Mouse (Mus musculus) brain, embryonic 18.5 days (tissue): ENCODE measurements around the gene Osbpl10.
"Not testable (repeated sequence)": the region's sequence is repeated elsewhere in the genome, so short reads cannot be mapped to it uniquely, and the experiment has no call there.

ENCODE experiments used
- DNase-seq: peaks from one replicate; pipeline ENCODE4 v3.0.0-alpha.2; 2012; ENCODE audit warnings: low read depth, low spot score

The Osbpl10 gene

DNA sequence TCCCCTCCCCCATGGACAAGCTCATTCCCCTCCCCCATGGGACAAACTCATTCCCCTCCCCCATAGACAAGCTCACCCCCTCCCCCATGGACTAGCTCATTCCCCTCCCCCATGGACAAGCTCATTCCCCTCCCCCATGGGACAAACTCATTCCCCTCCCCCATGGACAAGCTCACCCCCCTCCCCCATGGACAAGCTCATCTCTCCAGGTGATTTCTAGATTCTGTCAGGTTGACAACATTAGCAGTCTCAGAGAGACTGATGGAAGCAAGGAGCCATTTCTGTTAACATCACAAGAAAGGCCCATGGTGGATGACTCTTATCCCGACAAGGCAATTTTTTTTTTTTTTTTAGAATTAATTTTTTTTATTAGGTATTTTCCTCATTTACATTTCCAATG is 52.7 kb downstream of the Osbpl10 start:
- not testable (repeated sequence) for DNase-seq

DNA sequence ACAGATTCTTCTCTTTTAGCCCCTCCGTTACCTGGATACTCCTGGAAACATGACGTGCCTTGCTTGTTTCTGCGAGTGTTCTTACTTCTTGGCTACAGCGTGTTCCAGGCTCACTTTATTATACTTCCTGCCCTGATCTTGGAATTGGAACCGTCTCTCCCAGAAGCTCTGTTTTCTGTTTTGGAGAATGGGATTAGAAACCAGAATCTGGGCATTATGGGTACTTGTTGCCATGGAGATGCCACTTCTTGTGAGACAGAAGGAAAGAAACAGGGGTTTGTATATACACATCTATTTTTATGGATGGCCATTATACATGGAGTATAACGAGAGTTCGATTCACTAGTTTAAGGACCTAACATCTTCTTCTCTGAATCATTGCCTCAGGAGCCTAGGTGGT is 54.4 kb downstream of the Osbpl10 start:
- no peak for DNase-seq

DNA sequence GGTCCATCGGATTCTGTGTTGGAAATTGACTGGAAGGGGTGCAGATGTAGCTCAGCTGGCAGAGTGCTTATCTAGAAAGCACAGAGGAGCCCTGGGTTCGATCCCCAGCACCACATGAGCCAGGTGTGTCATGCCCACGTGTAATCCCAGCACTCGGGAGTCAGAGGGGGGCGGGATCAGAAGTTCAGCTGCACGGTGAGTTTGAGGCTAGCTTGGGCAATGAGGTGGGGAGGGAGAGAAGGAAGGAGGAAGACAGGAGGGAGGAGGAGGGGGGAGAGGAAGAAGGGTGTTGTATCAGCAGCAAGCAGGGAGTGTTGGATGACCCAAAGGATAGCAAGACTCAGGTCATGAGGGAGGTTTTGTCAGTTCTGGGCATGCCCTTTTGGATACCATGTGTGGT is 55.9 kb downstream of the Osbpl10 start:
- no peak for DNase-seq

DNA sequence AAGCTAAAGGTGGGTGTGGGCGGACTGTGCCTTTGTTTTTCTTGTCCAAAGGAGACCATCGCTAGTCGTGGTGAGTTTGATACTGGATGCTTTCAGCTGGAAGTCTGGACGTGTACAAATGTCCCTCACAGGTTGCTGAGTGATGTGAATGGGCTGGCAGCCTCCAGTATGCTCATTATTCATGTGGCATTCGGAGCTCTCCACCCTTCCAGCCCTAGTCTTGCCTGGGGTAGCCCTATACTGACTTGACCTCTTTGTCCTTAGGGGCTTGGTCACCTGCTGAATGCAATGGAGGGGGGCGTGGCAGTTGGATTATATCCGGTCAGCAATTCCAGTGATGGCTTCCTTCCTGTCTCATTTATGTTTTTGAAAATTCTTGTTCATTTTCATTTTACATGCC is 56.4 kb downstream of the Osbpl10 start:
- DNase-seq, result no peak

DNA sequence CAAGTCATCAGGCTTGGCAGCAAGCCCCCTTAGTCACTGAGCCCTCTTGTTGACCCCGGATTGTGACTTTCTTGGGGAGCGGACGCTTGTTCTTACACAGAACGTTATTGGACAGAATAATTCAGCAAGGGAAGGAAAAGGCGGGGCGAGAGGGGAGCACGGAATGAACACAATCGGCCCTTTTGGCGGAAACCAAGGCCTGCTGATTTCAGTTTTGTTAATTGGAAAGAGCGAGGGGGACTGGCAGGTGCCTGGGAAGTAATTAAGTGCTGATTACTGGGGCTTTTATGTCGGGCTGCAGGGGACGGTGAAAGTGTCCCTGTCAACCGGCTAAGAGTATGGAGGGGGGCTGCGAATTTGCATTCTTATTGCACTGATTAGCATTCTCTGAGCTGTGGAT is 59.8 kb downstream of the Osbpl10 start:
- no peak for DNase-seq

DNA sequence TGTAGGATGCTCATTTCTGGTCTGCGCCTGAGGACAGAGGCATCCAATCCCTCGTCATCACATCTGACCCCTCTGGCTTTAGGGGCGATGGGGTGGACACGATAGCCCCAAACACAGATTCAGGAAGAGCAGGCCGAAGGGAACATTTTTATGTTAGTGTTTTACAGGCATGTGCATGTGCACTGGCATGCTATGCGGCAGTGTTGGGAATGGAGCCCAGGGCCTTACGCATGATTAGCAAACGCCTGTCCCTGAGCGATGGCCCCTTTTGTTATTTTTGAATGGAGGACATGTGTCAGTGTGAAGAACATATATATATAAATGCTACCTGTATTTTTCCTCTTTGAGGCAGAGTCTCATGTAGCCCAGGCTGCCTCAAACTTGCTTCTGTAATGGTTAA is 60.3 kb downstream of the Osbpl10 start:
- no peak for DNase-seq

DNA sequence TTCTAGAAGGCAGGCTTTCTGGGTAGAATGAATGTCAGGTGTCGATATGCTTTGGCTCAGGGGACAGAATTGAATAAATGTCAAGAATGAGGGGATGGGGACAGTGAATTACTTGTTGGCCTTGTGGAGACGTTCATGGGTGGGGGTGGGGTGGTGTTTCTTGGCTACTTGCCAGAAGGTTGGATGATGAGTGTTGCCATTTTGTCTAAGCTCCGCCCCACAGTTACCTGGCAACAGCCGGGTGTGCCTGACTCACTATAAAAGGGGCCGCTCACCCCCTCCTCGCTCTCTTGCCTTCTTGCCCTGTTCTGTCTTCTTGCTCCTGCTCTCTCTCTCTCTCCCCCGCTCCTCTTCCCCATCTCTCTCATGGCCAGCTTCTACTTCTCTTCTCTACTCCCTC is 60.9 kb downstream of the Osbpl10 start:
- DNase-seq, result no peak

DNA sequence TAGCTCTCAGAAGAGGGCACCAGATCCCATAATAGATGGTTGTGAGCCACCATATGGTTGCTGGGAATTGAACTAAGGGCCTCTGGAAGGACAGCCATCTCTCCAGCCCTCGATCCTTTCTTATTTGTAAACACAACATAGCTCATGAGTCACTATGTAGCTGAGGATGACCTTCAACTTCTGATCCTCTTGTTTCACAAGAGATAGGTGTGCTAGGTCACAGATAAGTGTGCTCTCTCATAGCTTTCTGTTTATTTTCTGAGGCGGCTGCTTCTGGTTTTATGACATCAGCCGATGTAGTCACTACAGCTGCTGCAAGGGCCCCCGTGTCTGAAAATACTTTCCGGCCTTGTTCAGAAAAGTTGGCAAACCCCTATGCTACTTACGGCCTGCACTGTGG is 64.2 kb downstream of the Osbpl10 start:
- no peak for DNase-seq

DNA sequence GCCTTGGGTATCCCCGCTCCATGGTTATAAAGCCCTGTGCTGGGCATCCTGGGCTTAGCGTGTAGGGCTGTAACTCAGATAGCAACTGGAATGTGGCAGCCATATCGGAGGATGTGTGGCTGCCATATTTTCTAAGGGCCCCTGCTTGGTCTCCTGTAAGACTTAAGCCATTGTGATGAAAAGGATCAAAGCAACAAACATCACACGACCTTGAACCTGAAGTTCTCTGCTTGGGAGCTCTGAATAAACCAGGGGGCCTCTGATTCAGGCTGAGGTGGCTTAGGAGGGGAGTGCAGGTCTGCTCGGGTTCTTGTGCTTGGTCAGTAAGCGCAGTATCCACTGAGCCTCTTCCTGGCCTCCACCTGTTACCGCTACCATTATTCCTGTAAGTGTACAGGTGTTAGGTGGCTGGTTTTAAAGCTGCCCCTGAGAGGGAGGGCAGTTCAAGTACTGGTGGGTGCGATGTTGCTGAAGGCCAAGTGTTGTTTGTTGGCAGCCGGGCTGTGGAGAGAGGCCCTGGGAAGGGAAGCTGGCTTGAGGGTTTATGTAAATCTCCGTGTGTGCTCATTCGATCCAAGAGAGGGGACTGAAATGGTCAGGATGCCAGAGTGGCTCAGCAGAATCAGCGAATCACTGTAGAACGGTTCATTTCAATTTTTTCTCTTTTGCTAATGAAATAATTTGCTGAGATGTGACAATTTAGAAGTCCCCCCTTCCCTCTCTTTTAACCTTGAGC is 64.8 kb downstream of the Osbpl10 start:
- no peak for DNase-seq

DNA sequence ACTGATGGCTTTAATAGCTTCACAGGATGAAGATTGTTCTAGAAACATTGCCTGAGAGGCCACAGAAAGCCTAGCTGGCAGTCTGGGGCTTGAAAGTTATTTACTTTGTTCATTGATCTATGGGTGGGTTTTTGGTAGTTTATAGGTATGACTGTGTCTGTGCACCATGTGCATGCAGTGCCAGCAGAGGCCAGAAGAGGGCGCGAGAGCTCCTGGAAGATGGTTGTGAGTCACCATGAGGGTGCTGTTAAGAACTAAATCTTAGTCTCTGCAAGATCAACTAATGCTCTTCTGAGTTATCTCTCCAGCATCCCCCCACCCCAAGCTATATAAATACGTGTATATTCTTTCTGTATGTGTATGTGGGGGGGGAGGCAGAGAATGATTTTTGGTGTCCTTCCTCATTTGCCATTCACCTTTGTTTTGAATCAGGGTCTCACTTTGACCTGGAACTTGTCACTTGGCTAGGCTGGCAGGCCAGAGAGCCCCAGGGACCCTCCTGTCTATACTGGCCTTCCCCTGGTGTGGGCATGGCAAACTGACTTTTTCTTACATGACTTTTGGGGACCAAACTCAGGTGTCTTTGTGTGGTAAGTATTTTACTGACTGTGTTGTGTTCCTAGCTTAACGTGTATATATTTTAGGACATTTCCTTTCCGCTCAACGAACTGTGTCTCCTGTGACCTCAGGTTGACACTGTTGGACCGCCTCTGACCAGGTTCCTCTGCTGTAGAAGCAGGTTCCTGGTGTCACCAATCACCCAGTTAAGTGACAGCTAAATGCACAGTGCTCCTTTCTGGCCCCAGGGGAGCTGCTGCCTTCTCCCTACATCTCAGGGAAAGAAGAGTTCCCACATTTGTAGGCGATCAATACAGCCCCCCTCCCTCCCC is 65.8 kb downstream of the Osbpl10 start:
- DNase-seq, result no peak

DNA sequence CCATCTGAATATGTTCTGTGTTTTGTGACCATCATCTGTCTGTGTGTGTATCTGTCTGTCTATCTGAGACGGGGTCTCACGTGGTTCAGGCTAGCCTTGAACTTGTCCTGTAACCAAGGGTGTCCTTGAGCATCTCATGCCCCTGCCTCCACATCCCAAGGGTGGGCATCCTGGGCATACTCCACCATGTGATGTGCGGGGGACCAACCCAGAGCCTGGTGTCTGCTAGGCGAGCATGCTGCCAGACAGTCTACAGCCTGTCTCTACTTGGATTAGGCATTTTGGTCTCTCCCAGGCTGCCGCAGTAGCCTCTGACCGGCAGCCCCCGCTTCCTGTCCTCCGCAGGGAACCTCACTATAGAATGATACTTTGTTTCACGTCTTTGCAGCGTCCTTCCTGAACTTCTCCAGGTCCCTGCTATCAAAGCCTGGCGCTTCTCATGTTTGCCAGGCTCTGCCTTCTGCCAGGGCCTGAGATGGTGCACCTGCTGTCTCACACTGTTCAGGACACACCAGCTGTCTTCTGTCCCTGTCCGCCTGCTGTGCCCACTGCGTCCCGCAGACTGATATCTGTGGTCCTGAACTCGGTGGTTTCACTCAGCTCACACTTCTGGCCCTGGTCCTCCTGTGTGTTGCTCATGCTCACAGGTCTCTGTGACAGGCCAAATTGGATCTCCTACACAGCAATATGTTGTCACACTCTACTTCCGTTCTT is 66.9 kb downstream of the Osbpl10 start:
- DNase-seq, result no peak

DNA sequence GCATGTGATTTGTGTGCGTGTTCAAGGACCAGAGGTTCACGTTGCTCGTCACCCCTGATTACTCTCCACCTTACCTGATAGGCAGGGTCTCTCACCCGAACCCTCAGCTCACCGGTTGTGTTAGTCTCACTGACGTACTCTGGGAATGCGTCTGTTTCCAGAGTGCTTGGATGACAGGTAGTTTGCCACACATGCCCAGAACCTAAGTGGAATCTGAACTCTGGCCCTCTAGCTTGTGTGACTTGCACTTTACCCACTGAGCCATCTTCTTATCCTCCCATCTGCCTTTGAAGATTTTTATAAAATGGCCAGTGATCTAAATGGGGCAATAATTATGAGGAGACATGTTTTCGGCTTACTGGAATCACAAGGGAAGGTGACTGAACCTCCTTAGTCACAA is 68.3 kb downstream of the Osbpl10 start:
- no peak for DNase-seq

DNA sequence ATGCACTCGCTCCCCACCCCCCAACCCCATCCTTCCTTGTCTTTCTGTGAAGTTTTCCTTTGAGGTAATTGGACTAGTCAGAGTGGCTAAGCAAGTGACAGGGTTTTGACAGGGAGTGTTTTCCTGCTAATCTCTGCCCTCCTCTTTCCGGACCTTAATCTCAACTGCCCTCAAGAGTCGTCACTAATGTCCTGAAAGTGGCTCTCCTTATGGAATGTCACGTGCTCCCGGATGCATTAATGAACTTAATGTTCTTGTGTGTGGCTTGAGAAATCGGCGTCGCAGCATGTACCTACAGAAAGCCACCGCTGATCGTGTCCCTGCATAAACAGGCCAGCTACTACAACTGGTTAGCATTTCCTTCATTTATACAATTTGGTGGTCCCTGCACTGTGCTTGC is 70.0 kb downstream of the Osbpl10 start:
- no peak for DNase-seq

DNA sequence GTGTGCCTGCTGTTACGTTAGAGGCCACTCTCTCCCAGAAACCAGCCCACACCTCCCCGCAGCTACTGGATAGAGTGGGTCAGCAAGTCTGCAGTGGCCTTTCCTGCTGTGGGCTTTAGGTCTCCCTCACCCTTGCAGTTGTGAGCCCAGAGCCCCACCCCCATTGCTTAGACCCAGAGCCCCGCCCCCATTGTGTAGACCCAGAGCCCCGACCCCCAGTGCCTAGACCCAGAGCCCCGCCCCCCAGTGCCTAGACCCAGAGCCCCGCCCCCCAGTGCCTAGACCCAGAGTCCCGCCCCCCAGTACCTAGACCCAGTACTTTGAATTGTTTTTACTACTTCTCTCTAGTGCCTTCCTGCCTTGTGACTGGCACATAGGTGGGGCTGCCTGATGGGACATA is 70.5 kb downstream of the Osbpl10 start:
- no peak for DNase-seq

DNA sequence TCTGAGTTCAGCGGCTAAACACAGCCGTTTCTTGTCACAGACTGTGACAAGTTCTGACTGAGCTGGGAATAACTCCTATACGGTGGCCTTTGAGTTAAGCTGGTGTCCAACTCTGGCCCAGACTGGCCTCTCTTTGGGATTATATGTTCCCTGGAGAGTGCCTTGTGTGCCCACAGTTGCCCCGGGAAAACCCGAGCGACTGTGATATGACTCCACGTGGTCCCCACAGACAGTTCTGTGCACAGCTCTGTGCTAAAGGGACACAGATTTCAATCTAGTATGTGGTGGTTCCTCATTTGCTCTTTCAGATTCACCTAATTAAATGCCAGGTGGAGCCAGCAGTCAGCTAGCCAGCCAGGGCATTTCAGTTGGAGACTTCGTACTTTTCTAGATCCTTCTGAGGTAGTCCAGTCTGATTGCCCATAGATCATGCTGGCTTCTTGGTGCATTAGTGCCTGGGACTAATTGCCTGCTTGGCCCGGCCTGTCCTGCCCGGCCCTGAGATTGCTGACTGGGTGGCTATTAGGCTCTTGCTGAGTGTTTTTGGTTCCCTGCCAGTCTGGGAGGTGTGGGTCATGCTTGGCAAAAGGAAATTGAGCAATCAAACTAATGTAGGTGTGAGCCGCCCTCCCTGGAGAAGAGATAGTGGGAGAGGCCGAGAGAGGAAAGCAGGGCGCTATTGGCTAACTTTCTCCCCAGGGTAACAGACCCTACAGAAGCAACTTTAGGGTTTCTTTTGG is 71.8 kb downstream of the Osbpl10 start:
- DNase-seq, result no peak

DNA sequence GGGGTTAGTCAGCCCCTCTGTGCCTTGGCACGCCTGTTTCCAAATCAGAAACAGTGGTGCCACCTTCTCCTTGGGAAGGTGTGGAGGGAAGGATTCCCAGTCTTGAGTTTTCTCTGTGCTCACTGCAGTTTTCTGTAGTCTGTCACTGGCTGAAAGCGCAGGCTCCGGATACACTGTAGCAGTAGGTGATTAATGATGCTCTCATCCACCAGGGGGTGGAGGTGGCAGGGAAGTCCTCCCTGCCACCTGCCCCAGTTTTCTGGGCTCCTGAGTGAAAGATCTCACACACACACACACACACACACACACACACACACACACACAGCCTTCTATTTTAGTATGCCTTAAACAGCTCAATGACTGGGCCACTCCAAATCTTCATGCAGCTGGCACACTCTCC is 73.6 kb downstream of the Osbpl10 start:
- DNase-seq, result no peak

DNA sequence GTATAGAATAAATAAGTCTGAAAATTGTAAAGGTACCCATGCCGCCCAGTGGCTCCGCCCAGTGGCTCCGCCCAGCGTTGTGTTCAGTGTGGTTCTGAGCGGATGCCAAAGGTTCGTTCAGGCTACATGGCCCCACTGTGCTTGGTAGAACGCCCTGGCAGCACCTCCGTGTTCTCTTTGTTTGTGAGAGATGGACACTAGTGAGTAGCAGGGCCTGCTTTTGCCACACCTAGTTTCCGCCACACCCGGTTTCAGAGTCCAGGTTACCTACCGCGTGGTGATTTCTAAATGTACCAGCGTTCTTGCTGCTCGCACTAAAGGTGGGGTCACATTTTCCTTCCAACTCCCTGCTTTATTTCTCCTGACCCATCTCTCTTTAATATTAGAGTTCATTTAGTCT is 75.4 kb downstream of the Osbpl10 start:
- DNase-seq, result no peak

DNA sequence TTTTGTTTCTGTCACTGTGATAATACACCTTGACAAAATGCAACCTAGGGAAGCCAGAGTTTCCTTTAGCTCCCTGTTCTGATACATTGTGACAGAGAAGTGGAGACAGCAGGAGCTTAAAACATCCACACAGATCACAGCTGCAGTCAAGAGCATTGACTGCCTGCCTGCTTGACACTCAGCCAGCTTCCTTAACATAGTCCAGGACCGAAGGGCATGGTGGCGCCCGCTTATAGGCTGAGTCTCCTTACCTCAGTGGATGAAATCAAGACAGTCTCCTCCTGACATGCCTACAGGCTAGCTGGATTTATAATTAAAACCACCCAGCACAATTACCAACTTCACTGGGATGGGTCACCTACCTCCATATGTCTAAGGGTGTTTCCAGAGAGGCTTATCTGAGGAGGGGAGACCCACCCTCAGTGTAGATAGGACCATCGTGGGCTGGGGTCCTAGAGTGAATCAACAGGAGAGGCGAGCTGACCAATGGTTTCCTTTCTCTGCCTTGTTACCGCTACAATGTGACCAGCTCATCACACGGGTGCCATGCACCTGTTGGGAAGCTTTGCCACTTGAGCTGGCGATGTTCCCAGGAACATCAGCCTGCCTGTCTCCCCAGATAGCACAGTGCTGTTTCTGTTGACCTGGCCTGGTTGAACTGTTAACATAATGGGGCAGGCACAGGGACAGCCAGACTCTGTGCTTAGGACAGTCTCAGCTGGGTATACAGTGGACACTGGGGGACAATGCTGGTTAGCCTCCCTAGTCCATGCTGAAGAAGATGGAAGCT is 76.9 kb downstream of the Osbpl10 start:
- no peak for DNase-seq

DNA sequence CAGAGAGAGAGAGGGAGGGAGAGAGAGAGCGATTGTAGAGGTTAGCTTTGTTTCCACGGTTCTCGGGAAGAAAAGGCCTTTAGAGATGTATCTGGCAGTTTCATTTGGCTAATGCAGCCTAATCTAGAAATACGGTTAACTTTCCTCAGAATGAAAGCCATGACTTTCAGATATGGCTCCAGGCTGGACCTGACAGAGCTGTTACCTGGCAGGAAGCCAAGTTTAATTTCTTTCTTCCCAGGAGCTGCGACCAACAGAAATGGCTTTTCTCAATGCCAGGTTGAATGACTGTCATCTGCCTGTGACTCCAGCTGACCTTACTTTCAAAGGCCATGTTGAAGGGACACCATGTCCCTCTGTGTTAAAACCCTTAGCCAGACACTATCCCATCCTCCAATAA is 80.4 kb downstream of the Osbpl10 start:
- DNase-seq, result no peak

DNA sequence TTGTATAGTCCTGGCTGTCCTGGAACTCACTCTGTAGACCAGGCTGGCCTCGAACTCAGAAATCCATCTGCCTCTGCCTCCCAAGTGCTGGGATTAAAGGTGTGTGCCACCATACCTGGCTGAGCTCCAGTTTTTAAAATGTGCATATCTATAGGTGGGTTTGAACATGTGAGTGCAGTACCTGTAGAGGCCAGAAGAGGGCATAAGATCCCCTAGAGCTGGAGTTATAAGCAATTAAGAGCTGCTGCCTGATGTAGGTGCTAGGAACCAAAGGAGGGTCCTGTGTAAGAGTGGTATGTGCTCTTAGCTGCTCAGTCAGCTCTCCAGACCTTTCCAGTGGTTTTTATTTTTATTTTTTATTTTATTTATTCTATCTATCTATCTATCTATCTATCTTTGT is 86.5 kb downstream of the Osbpl10 start:
- DNase-seq, result no peak

DNA sequence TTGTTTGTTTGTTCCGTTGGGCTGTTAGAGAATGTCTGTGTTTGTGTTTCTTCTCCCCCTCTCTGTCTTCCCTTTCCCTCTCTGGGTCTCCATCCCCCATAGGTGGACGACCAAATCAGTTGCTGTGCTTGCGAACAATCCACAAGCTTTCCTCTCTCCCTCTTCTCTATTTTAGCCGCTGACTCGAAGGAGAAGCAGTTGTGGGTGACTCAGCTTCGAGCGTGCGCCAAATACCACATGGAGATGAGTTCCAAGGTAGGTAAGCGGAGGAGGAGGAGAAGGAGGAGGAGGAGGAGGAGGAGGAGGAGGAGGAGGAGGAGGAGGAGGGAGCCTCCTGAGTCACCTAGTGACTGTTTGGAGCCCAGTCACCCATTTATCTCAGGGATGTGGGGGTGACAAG is 88.7 kb downstream of the Osbpl10 start:
- no peak for DNase-seq
